Mouse (Mus musculus): ENCODE results near the gene Gm11127.
"Not testable (repeated sequence)": the region's sequence is repeated elsewhere in the genome, so short reads cannot be mapped to it uniquely, and the experiment has no call there.

Gm11127 gene

DNA sequence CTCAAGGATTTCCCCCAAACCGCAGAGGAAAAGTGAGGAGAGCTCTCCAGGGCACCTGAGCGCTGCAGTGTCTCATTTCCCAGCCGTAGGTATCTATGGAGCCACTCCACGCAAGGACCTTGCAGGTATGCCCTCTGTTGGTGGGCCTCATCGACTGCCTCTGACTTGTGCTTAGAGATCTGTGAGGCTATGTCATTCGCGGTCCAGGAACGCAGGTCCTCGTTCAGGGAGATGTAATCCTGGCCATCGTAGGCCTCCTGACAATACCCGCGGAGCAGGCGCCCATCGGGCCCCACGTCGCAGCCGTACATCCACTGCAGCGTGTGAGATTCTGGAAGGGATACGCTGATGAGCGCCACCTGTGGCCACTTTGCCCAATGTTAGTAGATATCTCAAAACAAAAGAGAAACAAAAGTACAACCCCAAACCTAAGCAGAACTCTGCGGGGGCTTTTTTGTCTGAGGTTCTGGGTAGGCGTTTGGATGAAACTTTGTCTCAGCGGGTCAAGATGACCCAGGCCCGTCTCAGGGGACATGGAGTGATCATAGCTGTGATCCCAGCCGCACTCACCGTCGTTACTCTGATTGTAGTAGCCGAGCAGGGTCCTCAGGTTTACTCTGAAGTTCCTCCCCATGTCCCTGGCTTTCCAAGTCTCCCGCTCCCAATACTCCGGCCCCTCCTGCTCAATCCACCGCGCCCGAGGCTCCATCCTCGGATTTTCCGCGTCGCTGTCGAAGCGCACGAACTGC lies 26.4 kb downstream of the Gm11127 start:
- DNase-seq (ENCODE audit: low spot score): peak; percentile 16

DNA sequence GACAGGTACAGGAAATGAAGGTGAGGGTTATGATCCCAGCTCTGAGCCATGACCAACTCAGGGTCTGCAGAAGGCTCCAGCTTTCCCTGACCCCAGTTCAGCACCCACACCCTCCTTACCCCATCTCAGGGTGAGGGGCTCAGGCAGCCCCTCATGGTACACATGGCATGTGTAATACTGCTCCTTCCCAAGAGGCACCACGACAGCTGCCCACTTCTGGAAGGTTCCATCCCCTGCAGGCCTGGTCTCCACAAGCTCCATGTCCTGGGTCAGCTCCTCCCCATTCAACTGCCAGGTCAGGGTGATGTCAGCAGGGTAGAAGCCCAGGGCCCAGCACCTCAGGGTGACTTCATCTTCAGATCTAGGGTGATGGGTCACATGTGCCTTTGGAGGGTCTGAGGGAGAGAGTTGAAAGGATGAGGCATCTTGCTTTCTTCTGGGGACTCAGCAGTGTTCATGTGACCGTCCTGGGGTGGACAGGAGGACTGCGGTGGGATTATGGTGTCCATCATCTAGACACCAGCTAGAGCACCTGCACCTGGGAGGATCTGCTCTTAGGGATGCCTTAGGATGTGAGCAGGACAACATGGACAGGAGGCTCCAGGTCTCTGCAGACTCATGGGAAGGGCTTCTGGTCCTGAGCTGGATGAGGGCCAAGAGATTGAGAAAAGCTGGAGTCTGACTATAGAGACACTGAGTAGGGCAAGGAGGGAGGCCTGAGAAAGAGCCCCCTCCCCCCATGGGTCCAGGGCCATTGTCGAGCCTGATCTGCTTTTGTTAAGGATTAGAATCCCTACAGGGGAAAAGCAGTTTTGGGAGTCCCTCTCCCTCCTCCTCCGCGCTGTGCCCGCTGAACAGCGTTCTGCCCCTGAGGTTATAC lies 27.2 kb downstream of the Gm11127 start:
- DNase-seq (ENCODE audit: low spot score): not testable (repeated sequence)

DNA sequence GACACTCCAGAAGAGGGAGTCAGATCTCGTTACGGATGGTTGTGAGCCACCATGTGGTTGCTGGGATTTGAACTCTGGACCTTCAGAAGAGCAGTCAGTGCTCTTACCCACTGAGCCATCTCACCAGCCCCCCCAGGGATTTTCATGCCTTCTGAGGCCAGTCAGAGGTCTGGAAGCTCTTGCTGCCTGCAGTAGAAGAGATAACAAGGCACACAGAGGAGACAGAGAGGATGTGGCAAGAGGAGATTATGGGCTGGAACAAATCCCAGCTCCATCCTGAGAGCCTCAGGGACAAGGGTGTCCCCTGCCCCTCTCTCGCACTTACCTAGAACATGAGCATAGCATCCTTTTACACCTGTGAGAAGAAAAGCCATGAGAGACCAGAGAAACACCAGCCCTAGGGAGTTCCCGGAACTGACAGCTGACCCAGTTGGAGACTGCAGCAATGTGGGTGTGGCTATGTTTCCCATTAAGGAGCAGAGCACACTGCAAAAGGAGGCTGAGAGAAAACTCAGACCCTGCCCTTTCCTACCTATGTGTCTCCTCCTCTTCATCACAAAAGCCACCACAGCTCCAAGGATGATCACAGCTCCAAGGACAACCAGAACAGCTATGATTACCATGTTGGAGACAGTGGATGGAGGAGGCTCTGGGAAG lies 28.0 kb downstream of the Gm11127 start:
- DNase-seq (ENCODE audit: low spot score): not testable (repeated sequence)

DNA sequence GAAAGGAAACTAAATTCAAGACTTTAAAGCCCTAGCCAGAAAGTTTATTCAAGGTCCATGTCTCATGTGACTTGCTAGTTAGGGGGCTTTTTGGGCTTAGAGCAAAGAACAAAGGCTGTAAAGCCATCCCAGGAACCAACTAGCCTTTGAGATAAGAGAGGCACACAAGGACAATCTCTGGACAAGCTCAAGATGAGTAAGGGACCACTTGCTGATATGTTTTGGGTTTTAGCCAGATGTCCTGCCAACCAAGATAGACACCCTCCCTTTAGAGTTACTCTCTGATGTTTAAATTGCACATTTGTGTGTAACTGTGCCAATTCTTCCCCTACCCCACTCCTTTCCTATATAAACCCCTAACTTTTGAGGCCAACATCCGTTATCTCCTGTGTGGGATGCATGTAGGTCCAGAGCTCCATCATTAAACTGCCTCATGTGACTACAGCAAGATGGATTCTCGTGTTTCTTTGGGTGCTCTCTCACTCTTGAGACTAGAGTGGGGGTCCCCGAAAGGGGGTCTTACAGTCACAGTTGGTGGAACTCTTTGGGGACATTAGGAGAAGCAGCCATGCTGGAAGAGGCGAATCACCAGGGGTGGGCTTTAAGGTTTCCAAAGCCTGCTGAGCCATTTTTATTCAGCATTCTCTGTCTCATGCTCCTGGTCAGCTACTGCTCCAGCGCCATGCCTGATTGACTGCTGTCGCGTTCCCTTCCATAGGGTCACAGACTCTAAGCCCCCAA lies 29.1 kb downstream of the Gm11127 start:
- DNase-seq (ENCODE audit: low spot score): no peak

- no peak for DNase-seq (ENCODE audit: low spot score)
These were observed 30.5 kb downstream of the Gm11127 start for GRCm38 (mm10) chr17:36027663-36028062.

DNA sequence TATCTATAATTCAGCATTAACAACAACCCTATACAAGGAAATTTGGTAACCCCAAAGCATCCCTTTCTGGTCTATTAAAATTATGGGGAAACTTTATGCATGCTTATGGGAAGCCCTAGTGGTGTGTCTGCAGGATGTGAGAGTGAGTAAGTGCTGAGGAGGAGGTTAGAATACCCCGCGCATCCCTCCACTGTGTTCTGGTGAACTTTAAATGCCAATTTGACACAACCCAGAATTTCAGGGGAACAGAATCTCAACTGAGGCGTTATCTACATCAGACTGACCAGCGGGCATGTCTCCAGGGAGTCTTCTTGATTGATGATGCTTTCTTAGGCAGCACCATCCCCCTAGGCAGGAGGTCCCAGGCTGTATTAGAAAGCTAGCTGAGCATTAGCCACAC lies 32.3 kb downstream of the Gm11127 start:
- no peak for DNase-seq (ENCODE audit: low spot score)

DNA sequence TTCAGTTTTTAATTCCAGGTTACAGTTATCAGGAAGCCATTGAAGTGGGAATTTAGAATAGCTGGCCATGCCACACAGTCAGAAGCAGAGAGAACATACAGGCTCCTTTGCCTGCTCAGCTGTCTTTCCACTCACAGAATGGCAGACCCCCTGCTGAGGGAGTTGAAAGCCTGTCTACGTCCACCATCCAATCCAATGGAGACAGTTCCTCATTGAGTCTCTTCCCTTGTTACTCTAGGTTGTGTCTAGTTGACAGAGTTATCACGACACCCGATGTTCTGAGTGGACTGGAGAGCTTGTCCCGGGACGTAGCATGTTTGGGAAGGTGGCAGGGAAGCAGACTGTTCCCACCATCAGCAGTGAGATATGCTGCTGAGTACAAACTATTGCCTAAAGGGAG lies 33.0 kb downstream of the Gm11127 start:
- no peak for DNase-seq (ENCODE audit: low spot score)

DNA sequence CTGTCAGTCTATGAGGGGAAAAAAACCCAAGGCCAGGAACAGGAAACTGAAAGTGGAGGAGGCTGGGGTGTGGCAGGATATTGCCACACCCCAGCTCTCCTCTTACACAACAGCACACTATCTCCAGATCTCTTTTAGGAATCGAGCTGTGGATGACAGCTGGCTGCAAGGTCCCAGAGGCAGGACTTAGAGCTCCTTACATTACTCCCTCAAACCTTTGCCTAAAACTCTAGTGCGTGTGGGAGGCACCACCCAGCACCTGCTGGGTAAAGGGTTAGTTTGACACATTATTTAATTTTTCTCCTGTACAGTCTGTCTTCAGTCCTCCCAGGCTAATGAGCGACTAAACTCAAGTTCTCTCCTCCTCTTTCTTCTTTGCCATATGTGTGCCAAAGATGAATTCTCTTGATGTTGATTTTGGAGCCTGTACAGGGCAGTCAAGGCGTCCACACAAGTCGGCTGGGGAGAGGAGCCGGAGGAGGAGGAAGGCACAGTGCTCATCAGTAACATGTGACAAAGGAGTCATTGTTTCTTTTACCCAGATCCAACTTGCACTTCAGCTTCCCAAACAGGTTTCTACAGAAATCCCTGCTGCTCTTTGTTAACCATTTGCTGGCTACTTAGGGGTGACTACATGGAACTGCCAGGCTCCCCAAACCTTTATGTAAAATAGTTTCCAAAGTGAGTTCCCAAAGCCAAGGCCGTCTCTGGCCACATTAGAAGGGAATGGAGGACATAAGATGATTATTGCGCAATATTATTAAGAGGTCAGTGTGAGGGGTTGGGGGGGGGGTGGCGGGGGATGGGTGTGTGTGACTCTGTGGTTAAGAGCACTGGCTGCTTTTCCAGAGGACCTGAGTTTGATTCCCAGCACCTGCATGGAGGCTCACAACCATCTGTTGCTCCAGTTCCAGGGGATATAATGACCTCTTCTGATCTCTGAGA lies 34.2 kb downstream of the Gm11127 start:
- DNase-seq (ENCODE audit: low spot score): no peak

- DNase-seq (ENCODE audit: low spot score): no peak
These were observed 35.2 kb downstream of the Gm11127 start for GRCm38 (mm10) chr17:36022922-36023321.

- no peak for DNase-seq (ENCODE audit: low spot score)
These were observed 36.1 kb downstream of the Gm11127 start for GRCm38 (mm10) chr17:36022098-36022497.

DNA sequence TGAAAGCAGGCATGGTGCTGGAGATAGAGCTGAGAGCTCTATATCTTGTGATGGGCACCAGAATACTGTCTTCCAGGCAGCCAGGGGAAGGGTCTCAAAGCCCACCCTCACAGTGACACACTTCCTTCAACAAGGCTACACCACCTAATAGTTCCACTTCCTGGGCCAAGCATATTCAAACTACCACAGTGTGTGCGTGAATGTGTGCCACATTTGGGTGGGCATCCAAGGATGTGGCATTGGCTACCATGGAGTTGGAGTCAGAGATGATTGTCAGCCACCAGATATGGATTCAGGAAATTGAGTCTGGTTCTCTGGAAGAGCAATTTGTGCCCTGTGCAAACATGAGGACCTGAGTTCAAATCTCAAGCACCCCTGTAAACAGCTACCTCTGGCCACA lies 36.9 kb downstream of the Gm11127 start:
- no peak for DNase-seq (ENCODE audit: low spot score)

GRCm38 (mm10) chr17:36020191-36021073 lies 37.7 kb downstream of the Gm11127 start, which contains the start of gene H2-T24:
TSS of gene H2-T24 (minus strand) at chr17:36020560.
- no peak for DNase-seq (ENCODE audit: low spot score)

GRCm38 (mm10) chr17:36019519-36019918 lies 38.7 kb downstream of the Gm11127 start:
- DNase-seq (ENCODE audit: low spot score): no peak

- no peak for DNase-seq (ENCODE audit: low spot score)
These were observed 39.2 kb downstream of the Gm11127 start for GRCm38 (mm10) chr17:36018979-36019378.

- DNase-seq (ENCODE audit: low spot score): no peak
These were observed 41.1 kb downstream of the Gm11127 start for GRCm38 (mm10) chr17:36017046-36017445.

DNA sequence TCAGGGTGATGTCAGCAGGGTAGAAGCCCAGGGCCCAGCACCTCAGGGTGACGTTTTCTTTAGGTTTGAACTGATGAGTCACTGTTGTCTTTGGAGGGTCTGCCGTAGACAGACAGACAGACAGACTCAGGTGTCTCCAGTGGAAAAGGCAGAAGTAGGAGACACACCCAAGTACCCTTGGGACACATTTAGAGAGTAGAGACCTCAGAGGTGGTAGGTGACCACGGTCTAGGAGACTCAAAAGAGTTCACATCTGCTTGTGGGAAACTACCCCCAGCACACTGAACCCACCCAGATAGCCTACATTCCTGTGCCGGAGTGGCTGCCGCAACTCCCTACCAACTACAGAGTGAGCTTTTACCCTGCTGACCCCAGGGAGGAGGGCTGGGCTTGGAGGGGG lies 43.2 kb downstream of the Gm11127 start:
- DNase-seq (ENCODE audit: low spot score): no peak

All from retina, embryonic 14.5 days (tissue).